Comparison of ENCODE assay signal across 8 mouse cellular contexts in genomic region chr4:135857597-135858186, GRCm38 (mm10). TPM values are rescaled to one million over a fixed set of nuclear protein-coding genes. Genes with fewer than 3 reads are reported as not detected.
DNase-seq lines count a peak whose midpoint lies in the region; ATAC-seq lines count a peak whose summit lies in the region.

No protein-coding gene starts in this region.

- peak overlapping the region; percentile 92 for H3K4me2 ChIP-seq in liver, embryonic 11.5 days
- peak overlapping the region; percentile 79 for H3K4me2 ChIP-seq in embryonic facial prominence, embryonic 15.5 days (replicated peaks)
- H3K4me2 ChIP-seq in limb, embryonic 12.5 days = peak overlapping the region; percentile 80
- H3K4me2 ChIP-seq in stomach, embryonic 14.5 days (replicated peaks; ENCODE audit: low read depth, low read length) = peak overlapping the region; percentile 75

- 11% methylated on average over 7 of the region's 7 CpGs for WGBS in liver, embryonic 11.5 days
- 7% methylated on average over 7 of the region's 7 CpGs for WGBS in embryonic facial prominence, embryonic 15.5 days
- 8% methylated on average over 7 of the region's 7 CpGs for WGBS in limb, embryonic 12.5 days
- WGBS in stomach, embryonic 14.5 days = 3% methylated on average over 7 of the region's 7 CpGs

- ATAC-seq in liver, embryonic 11.5 days (replicated peaks; ENCODE audit: low FRiP score) = no peak
- ATAC-seq in embryonic facial prominence, embryonic 15.5 days (ENCODE audit: insufficient number of reproducible peaks, low FRiP score, low TSS enrichment, low read depth) = no peak
- no peak for ATAC-seq in limb, embryonic 12.5 days (ENCODE audit: insufficient number of reproducible peaks, insufficient read depth, low FRiP score, low TSS enrichment, low read depth)
- ATAC-seq in stomach, embryonic 14.5 days (ENCODE audit: insufficient number of reproducible peaks, insufficient read depth, low FRiP score, low read depth) = no peak
- ATAC-seq in inflammation-experienced regulatory T-cells, adult 6 months = no peak
- no peak for ATAC-seq in CD4-positive, CD25-positive, alpha-beta regulatory T cell, adult 4 months

- no peak for DNase-seq in liver, embryonic 11.5 days (ENCODE audit: low spot score)
- no peak for DNase-seq in liver
- no peak for DNase-seq in gastrocnemius, postnatal 4 days (ENCODE audit: low spot score in 2 of 2)

- peak overlapping the region; percentile 99 for H3K4me3 ChIP-seq in liver, embryonic 11.5 days (ENCODE audit: low read depth, low read length)
- peak overlapping the region; percentile 95 for H3K4me3 ChIP-seq in embryonic facial prominence, embryonic 15.5 days (replicated peaks)
- peak overlapping the region; percentile 93 for H3K4me3 ChIP-seq in limb, embryonic 12.5 days (replicated peaks)
- H3K4me3 ChIP-seq in stomach, embryonic 14.5 days (ENCODE audit: low read depth, low read length) = peak overlapping the region; percentile 93

- peaks cover 3% of the 10 kb centered on the region; the same call in 1 of the 2 replicates for H3K36me3 ChIP-seq in liver, embryonic 11.5 days (ENCODE audit: control insufficient read depth, insufficient read depth, low read length)
- peaks cover 5% of the 10 kb centered on the region; the same call in 1 of the 2 replicates for H3K36me3 ChIP-seq in embryonic facial prominence, embryonic 15.5 days
- peaks cover 16% of the 10 kb centered on the region; the same call in 1 of the 2 replicates for H3K36me3 ChIP-seq in limb, embryonic 12.5 days
- peaks cover 7% of the 10 kb centered on the region; the same call in 1 of the 2 replicates for H3K36me3 ChIP-seq in stomach, embryonic 14.5 days (ENCODE audit: control insufficient read depth, insufficient read depth, low read length)

- no peak overlapping the region; the same call in 1 of the 2 replicates for H3K27ac ChIP-seq in liver, embryonic 11.5 days (ENCODE audit: low read depth, low read length)
- no peak overlapping the region for H3K27ac ChIP-seq in embryonic facial prominence, embryonic 15.5 days (replicated peaks)
- no peak overlapping the region for H3K27ac ChIP-seq in limb, embryonic 12.5 days
- H3K27ac ChIP-seq in stomach, embryonic 14.5 days (ENCODE audit: low read length) = no peak overlapping the region

- H3K27me3 ChIP-seq in liver, embryonic 11.5 days (replicated peaks; ENCODE audit: control insufficient read depth, insufficient read depth, low read length) = no peaks in the 10 kb centered on the region
- H3K27me3 ChIP-seq in embryonic facial prominence, embryonic 15.5 days = no peaks in the 10 kb centered on the region
- H3K27me3 ChIP-seq in limb, embryonic 12.5 days = no peaks in the 10 kb centered on the region
- no peaks in the 10 kb centered on the region for H3K27me3 ChIP-seq in stomach, embryonic 14.5 days (ENCODE audit: control insufficient read depth, insufficient read depth, low read length)

- H3K9me3 ChIP-seq in liver, embryonic 11.5 days (ENCODE audit: control insufficient read depth, low read length) = no peaks in the 10 kb centered on the region
- no peaks in the 10 kb centered on the region for H3K9me3 ChIP-seq in embryonic facial prominence, embryonic 15.5 days (replicated peaks)
- no peaks in the 10 kb centered on the region for H3K9me3 ChIP-seq in limb, embryonic 12.5 days
- no peaks in the 10 kb centered on the region for H3K9me3 ChIP-seq in stomach, embryonic 14.5 days (ENCODE audit: control insufficient read depth, low read depth, low read length)

- peak overlapping the region; percentile 95 for H3K9ac ChIP-seq in liver, embryonic 11.5 days (ENCODE audit: low read depth, low read length)
- H3K9ac ChIP-seq in embryonic facial prominence, embryonic 15.5 days = peak overlapping the region; percentile 21; the same call in 1 of the 2 replicates
- peak overlapping the region; percentile 99 for H3K9ac ChIP-seq in limb, embryonic 12.5 days (replicated peaks)
- peak overlapping the region; percentile 95 for H3K9ac ChIP-seq in stomach, embryonic 14.5 days (replicated peaks; ENCODE audit: low read depth, low read length)

- peaks cover 44% of the 10 kb centered on the region for H3K4me1 ChIP-seq in liver, embryonic 11.5 days (replicated peaks; ENCODE audit: control insufficient read depth, insufficient read depth, low read length)
- peaks cover 34% of the 10 kb centered on the region for H3K4me1 ChIP-seq in embryonic facial prominence, embryonic 15.5 days
- peaks cover 37% of the 10 kb centered on the region for H3K4me1 ChIP-seq in limb, embryonic 12.5 days (replicated peaks)
- peaks cover 27% of the 10 kb centered on the region; the same call in 1 of the 2 replicates for H3K4me1 ChIP-seq in stomach, embryonic 14.5 days (ENCODE audit: control insufficient read depth, insufficient read depth, low read length)

RNA-seq across cellular contexts. Expression of gene Srsf10, which starts 2.1 kb away (rescaled TPM):
- polyA plus RNA-seq in liver, embryonic 11.5 days (2014; fragmentation: Nextera tagmentation; extraction: Ambion mirVana) = 233 and 249 TPM in 2 replicates
- polyA plus RNA-seq in embryonic facial prominence, embryonic 15.5 days (2015; fragmentation: Nextera tagmentation; extraction: Ambion mirVana) = 198 and 214 TPM in 2 replicates
- polyA plus RNA-seq in limb, embryonic 12.5 days (2016; fragmentation: Nextera tagmentation; extraction: Ambion mirVana) = 392 and 402 TPM in 2 replicates
- 297 and 298 TPM in 2 replicates for polyA plus RNA-seq in stomach, embryonic 14.5 days (2014; fragmentation: Nextera tagmentation; extraction: Ambion mirVana)
- 100 to 1,000 TPM; 184 to 209 (median 207) TPM for polyA plus RNA-seq in inflammation-experienced regulatory T-cells, adult 6 months (2017; shearing (Covaris generic))
- 100 to 1,000 TPM; 195 to 208 TPM for polyA plus RNA-seq in CD4-positive, CD25-positive, alpha-beta regulatory T cell, adult 4 months (2017; shearing (Covaris generic))
- total RNA-seq in gastrocnemius, postnatal 4 days (2021) = 10 to 100 TPM; 61.0 to 86.0 TPM

RNA-seq across cellular contexts. Expression of gene Pnrc2, which starts 16.0 kb away (rescaled TPM):
- 133 and 147 TPM in 2 replicates for polyA plus RNA-seq in liver, embryonic 11.5 days (2014; fragmentation: Nextera tagmentation; extraction: Ambion mirVana)
- polyA plus RNA-seq in embryonic facial prominence, embryonic 15.5 days (2015; fragmentation: Nextera tagmentation; extraction: Ambion mirVana) = 157 and 161 TPM in 2 replicates
- polyA plus RNA-seq in limb, embryonic 12.5 days (2016; fragmentation: Nextera tagmentation; extraction: Ambion mirVana) = 209 and 220 TPM in 2 replicates
- 172 and 189 TPM in 2 replicates for polyA plus RNA-seq in stomach, embryonic 14.5 days (2014; fragmentation: Nextera tagmentation; extraction: Ambion mirVana)
- 100 to 1,000 TPM; 177 to 235 (median 211) TPM for polyA plus RNA-seq in inflammation-experienced regulatory T-cells, adult 6 months (2017; shearing (Covaris generic))
- polyA plus RNA-seq in CD4-positive, CD25-positive, alpha-beta regulatory T cell, adult 4 months (2017; shearing (Covaris generic)) = 100 to 1,000 TPM; 206 to 221 TPM
- total RNA-seq in gastrocnemius, postnatal 4 days (2021) = 10 to 100 TPM; 76.6 to 91.3 TPM

RNA-seq across cellular contexts. Expression of gene Cnr2, which starts 37.5 kb away (rescaled TPM):
- 6.3 and 7.1 TPM in 2 replicates for polyA plus RNA-seq in liver, embryonic 11.5 days (2014; fragmentation: Nextera tagmentation; extraction: Ambion mirVana)
- polyA plus RNA-seq in embryonic facial prominence, embryonic 15.5 days (2015; fragmentation: Nextera tagmentation; extraction: Ambion mirVana) = 0.85 and 1.0 TPM in 2 replicates
- 0.22 and 0.45 TPM in 2 replicates for polyA plus RNA-seq in limb, embryonic 12.5 days (2016; fragmentation: Nextera tagmentation; extraction: Ambion mirVana)
- 0.38 and 0.39 TPM in 2 replicates for polyA plus RNA-seq in stomach, embryonic 14.5 days (2014; fragmentation: Nextera tagmentation; extraction: Ambion mirVana)
- 1 to 10 TPM; 1.9 to 8.0 (median 7.0) TPM for polyA plus RNA-seq in inflammation-experienced regulatory T-cells, adult 6 months (2017; shearing (Covaris generic))
- polyA plus RNA-seq in CD4-positive, CD25-positive, alpha-beta regulatory T cell, adult 4 months (2017; shearing (Covaris generic)) = 10 to 100 TPM in 1 of 2 experiments, 1 to 10 TPM in 1; 7.5 to 17.0 TPM
- total RNA-seq in gastrocnemius, postnatal 4 days (2021) = under 1 TPM; 0.65 to 0.78 TPM

Comparison
In these comparisons a context has a peak if more than half of its experiments do, and no peak if none do; other contexts are left out.
1. H3K9ac ChIP-seq: peak in every context shown above with its lines; median percentile 99 in limb, embryonic 12.5 days; 95 in liver, embryonic 11.5 days; 95 in stomach, embryonic 14.5 days; 21 in embryonic facial prominence, embryonic 15.5 days.